Mouse (Mus musculus) heart, adult 11 months (tissue): ENCODE measurements around the gene Lrrc74a.

ENCODE experiments used
- DNase-seq: peaks from one replicate; pipeline ENCODE4 v3.0.0; 2022

The Lrrc74a gene

GRCm38 (mm10) chr12:86719961-86720639 is 14.1 kb upstream of the Lrrc74a start:
- no peak for DNase-seq

GRCm38 (mm10) chr12:86721453-86721852 is 12.7 kb upstream of the Lrrc74a start:
- no peak for DNase-seq

- peak; percentile 89 for DNase-seq
Observed at GRCm38 (mm10) chr12:86724300-86724699, 9.9 kb upstream of the Lrrc74a start.

- DNase-seq = no peak
Observed at GRCm38 (mm10) chr12:86725706-86726105, 8.5 kb upstream of the Lrrc74a start.

DNA sequence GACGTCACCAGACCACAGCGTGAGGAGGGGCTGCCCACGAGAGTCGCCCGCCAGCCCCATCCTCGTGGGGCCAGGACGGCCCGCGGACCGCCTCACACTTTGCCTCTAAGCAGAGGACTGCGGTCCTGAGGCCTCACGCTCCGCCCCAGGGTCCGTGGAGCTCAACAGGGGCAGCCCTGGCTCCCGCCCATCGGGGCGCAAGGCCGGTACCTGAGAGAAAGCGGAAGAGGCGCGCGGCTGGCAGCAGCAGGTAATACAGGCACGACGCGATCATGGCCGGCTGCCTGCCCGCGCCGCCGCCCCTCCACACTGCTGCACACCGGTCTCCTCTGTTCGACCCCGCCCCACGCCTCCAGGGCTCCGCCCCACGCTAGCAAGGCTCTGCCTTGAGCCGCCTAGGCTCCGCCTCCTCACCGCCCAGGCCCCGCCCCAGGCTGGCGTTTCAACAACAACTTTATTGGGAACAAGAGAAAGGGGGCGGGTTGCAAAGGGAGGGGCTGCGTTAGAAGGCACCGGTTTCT is 8.0 kb upstream of the Lrrc74a start, which contains the start of gene Angel1:
Angel1 (minus strand) TSS at position 341 of the 521 bp plus-strand sequence.
- DNase-seq = peak; percentile 99

DNA sequence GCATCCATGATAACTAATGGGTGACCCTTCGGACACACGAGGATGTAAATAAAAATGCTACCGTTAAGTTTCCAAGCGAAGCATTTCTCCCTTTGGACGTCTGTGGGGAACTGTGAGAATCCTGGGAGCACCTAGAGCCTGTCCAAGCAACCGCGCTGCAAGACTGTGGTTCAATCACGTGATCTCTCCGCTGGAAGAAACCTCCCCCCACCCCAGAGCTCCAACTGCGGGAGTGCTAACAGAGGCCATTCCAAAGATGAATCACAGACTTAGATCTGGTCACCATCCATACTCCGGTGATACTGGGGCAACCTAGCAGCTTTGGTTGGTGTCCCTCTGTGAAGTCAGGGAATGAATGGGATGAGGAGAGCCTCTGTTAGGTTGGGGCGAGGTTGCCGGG is 26.9 kb downstream of the Lrrc74a start:
- DNase-seq = no peak

- DNase-seq = no peak
Observed at GRCm38 (mm10) chr12:86764060-86764459, 29.9 kb downstream of the Lrrc74a start.

DNA sequence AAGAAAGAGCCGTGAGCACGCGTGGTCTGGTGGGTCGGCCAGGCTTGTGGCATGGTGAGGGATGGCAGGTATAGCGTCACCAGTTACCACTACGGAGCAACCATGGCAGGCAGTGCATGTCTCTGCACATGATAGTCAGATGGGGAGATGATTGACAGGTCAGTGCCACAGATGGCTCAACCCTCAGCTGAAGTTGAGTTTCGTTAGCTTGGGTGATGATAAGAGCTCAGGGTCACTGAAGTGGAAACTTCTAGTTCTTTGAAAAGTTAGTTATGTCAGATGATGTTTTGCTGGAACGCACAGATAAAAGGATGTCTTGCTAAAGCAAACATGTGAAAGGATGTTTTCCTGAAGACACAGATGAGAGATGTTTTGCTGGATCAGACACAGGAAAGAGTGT is 32.3 kb downstream of the Lrrc74a start:
- DNase-seq = no peak

DNA sequence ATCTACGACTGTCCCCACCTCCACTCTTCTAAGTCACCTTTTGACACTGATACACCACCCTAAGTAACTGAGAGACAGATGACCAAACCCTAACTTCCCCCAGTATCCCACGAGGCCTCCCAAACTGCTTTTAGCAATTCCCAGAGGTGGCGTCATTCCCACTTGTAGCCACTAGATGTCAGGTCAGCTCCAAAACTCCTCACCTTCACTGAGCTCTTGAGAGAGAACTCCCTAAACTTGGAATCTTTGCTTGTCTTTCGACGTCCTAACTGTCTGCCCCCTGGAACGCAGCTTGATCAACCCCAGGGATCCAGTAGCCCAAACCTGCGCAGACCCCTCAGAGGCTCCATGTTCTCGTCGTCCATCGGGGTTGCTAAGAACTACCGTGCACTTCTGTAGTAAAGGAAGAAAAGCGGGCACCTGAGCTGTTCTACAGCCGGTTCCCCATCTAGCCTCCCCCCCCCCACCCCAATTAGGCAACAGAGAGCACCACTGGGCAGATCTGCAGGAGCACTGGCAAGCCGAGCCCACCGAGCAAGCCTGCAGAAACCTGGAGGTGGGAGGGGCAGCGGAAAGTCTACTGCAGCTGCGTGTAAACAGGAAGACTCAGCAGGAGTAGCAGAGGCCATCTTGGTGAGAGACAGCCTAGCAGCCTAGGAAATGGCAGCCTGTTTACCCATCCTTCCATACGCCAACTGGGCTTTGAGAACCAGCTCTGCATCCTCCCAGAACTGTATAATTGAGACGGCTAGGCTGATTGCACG is 33.9 kb downstream of the Lrrc74a start:
- DNase-seq = peak; percentile 90

GRCm38 (mm10) chr12:86768986-86769580 is 34.9 kb downstream of the Lrrc74a start:
- DNase-seq = peak; percentile 97

DNA sequence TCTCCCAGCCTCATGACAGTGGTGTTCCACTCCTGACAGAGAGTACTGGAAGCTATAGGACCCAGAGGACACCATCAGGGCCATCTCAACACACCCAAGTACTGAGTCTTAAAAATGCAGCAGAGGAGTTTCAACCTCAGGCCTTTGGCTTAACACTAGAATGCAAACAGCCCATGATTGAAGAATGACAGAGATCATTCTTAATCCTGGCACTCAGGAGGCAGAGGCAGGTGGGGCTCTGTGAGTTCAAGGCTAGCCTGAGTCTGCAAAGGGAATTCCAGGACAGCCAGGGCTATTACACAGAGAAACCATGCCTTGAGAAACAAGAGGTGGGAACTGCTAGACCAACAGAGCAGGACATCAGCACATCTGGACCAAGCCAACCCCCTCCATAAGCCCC is 35.6 kb downstream of the Lrrc74a start:
- peak; percentile 91 for DNase-seq

- DNase-seq = peak; percentile 99
Observed at GRCm38 (mm10) chr12:86770261-86770670, 36.1 kb downstream of the Lrrc74a start.

- DNase-seq = no peak
Observed at GRCm38 (mm10) chr12:86770927-86771326, 36.8 kb downstream of the Lrrc74a start.

GRCm38 (mm10) chr12:86771823-86772427 is 37.8 kb downstream of the Lrrc74a start:
- DNase-seq = peak; percentile 99

DNA sequence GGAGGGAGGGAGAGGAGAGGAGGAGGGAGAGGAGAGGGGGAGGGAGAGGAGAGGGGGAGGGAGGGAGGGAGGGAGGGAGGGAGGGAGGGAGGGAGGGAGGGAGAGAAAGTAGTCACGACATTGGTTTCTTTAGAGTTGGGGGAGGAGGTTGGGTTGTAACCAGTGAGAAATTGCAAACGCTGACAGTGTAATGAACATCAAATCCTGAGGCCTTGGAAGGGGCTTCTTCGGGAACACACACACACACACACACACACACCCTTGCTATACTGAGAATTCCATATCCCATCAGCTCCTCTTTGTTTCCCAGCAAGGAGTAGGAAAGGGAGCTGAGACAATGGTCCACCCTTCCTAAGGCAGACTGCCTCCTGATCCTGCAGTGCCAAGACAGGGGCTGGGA is 38.4 kb downstream of the Lrrc74a start:
- no peak for DNase-seq

DNA sequence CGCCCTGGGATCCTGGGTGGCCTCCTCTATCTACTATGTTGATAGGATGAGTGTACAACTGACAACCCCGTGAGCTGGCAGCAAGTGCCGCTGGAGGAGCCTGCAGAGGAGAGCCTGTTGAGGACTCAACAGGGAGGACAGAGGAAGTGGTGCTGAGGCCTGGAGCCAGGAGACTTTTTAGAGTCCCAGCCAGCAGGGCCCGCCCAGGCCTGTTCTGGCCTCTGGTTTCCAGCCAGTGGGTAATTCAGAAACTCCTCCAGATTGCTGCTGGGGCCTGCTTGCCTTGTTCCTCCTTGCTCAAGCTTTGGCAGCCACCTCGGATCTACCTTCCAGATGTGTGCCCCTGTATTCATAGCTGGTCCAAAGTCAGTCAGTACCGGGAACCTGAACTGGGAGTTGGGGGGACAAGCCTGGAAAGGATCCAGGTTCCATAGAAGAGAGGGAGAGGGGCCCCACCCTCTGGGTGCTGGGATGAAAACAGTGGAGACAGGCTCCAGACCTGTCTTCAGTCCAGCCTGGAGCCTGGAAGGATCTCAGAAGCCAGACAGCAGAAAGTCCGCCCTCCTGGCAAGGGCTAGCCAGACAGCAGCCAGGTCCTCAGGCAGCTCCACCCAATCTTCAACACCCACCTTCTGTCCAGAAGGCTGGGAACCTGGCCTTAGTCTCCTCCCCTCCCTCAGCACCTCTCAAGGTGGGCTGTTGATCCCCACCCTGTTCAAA is 41.6 kb downstream of the Lrrc74a start:
- peak; percentile 99 for DNase-seq

GRCm38 (mm10) chr12:86776341-86776860 is 42.2 kb downstream of the Lrrc74a start:
- peak; percentile 93 for DNase-seq

- peak; percentile 88 for DNase-seq
Observed at GRCm38 (mm10) chr12:86778531-86778930, 44.4 kb downstream of the Lrrc74a start.

GRCm38 (mm10) chr12:86779206-86779989 is 45.2 kb downstream of the Lrrc74a start:
- peak; percentile 96 for DNase-seq

GRCm38 (mm10) chr12:86781654-86782202 is 47.6 kb downstream of the Lrrc74a start:
- DNase-seq = peak; percentile 97
